Mouse (Mus musculus) lung, postnatal 0 days (tissue): ENCODE data around the gene Maob. TPM values are rescaled to one million over a fixed set of nuclear protein-coding genes. Genes with fewer than 3 reads are reported as not detected.

Source experiments
- ATAC-seq: fragments of 200-750 bp; cut with Nextera tagmentation; 2 replicates; pipeline ENCODE4 v1.8.0; 2017; ENCODE audit warnings: moderate library complexity
- DNase-seq: peaks from one replicate; pipeline ENCODE4 v3.0.0-alpha.2; 2016; ENCODE audit warnings: low spot score
- H3K27ac ChIP-seq: fragments of 300-500 bp; sonication (generic); 2 replicates; pipeline ENCODE4 v1.5.1; 2014; ENCODE audit warnings: antibody characterized with exemption, mild to moderate bottlenecking, low read length, mixed read lengths
- H3K27me3 ChIP-seq: fragments of 300-500 bp; sonication (generic); replicated peaks from 2 replicates; pipeline ENCODE4 v1.6.1; 2014; ENCODE audit warnings: low read length, mixed read lengths; ENCODE audit not compliant: insufficient read depth
- H3K36me3 ChIP-seq: fragments of 300-500 bp; sonication (generic); 2 replicates; pipeline ENCODE4 v1.6.1; 2014; ENCODE audit warnings: low read length, mixed read lengths; ENCODE audit not compliant: insufficient read depth
- H3K4me1 ChIP-seq: fragments of 300-500 bp; sonication (generic); 2 replicates; pipeline ENCODE4 v1.6.1; 2014; ENCODE audit warnings: antibody characterized with exemption, low read depth, low read length, mixed read lengths; ENCODE audit not compliant: insufficient read depth
- H3K4me2 ChIP-seq: fragments of 300-500 bp; sonication (generic); replicated peaks from 2 replicates; pipeline ENCODE4 v1.6.1; 2014; ENCODE audit warnings: low read depth, mild to moderate bottlenecking, low read length, moderate library complexity, mixed read lengths
- H3K4me3 ChIP-seq: fragments of 300-500 bp; sonication (generic); 2 replicates; pipeline ENCODE4 v1.5.1; 2014; ENCODE audit warnings: low read depth, low read length
- H3K9ac ChIP-seq: fragments of 300-500 bp; sonication (generic); replicated peaks from 2 replicates; pipeline ENCODE4 v1.6.1; 2014; ENCODE audit warnings: low read depth, mild to moderate bottlenecking
- H3K9me3 ChIP-seq: fragments of 300-500 bp; sonication (generic); 2 replicates; pipeline ENCODE4 v1.6.1; 2016; ENCODE audit warnings: low read length, mixed read lengths
- CTCF ChIP-seq: IDR thresholded peaks from 2 replicates; pipeline ENCODE4 v1.5.1; 2016; ENCODE audit warnings: antibody characterized with exemption, mild to moderate bottlenecking
- EP300 ChIP-seq: IDR thresholded peaks from 2 replicates; pipeline ENCODE4 v1.6.1; 2016; ENCODE audit warnings: antibody characterized with exemption, mild to moderate bottlenecking, control low read depth
- WGBS: fragments of 180-500 bp; shearing (Covaris S2); extraction: QIAGEN DNeasy Blood & Tissue Kit; methylation state at CpG from one replicate; pipeline ENCODE4 v1.1.7; 2014; 5-methylcytosine and 5-hydroxymethylcytosine counted together
- polyA plus RNA-seq: library from polyadenylated mRNA; unstranded; fragments of >200 nt; fragmentation: Nextera tagmentation; extraction: Ambion mirVana; gene quantifications from 2 replicates; pipeline ENCODE4 v1.2.1, GENCODE M21; 2015

Maob gene
- polyA plus RNA-seq = 29.1 and 44.2 TPM in 2 replicates

DNA sequence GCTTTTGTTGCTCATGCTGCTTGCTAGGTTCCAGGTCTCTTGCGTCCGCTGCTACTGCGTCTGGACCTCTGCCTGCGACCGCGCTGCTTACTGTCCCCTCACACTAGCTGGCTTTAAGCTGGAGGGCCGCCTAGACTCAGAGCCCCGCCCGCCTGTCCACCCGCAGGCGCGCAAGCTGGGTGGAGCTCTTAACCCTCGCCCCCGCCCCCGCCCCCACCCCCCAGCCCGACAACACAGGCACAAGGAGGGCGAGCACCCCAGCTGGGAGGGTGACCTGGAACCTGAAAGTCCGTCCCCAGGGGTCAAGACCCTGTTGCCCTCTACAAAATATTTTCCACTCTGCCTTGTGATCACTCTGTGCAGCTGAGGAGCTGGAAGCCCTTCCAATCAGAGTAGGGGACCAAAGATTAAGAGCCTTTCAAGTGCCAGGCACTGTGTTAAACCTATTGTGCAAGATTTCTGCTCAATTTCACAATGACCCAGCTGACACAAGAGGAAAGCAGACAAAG, at the start of gene Maob:
TSS of gene Maob (minus strand) at position 106 of the 509 bp plus-strand sequence.
- Histone ChIP-seq H3K4me3 (peak within 1 kb of the TSS; percentile 28), H3K4me2 (peak within 1 kb of the TSS; percentile 47), H3K36me3 (no peaks in the 10 kb centered on the region), H3K27me3 (no peaks in the 10 kb centered on the region), H3K27ac (0 out of 2 replicates have a peak within 1 kb of the TSS, but pooled peaks have one; percentile 26), H3K9me3 (no peaks in the 10 kb centered on the region), H3K4me1 (no peaks in the 10 kb centered on the region), H3K9ac (no peak within 1 kb of the TSS; the same call in 1 of the 2 replicates)
- ATAC-seq (peak; percentile 94), DNase-seq (peak; percentile 84)
- TF ChIP-seq EP300 (peak; percentile 22; the same call in 1 of the 2 replicates), CTCF (no peak)
- 11% methylated on average over 17 of the region's 18 CpGs for WGBS

DNA sequence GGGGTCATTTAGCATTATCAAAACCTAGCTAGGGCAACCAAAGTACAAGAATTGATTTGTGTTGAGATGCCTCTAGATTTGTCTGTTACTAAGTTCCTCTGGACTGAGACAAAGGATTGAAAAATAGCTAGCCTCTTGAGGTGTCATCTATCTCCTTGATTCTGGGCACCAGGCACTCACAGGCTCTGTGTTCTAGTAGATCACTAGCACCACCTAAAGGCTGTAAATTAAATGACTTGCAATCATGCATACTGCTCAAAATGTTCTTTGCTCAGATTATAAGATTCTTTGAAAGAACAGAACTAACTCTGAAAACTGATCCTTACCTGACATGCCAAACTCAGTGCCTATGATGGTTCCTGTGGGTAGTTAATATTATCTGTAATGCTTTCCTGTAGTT, 43.1 kb upstream of the Maob start:
- Histone ChIP-seq H3K4me2 (no peak overlapping the region), H3K27me3 (no peaks in the 10 kb centered on the region), H3K4me1 (no peaks in the 10 kb centered on the region), H3K9me3 (no peaks in the 10 kb centered on the region), H3K36me3 (no peaks in the 10 kb centered on the region), H3K4me3 (no peak overlapping the region), H3K27ac (no peak overlapping the region), H3K9ac (no peak overlapping the region)
- peak; percentile 23 for DNase-seq
- TF ChIP-seq EP300 (no peak), CTCF (peak; percentile 69)
- no peak for ATAC-seq

DNA sequence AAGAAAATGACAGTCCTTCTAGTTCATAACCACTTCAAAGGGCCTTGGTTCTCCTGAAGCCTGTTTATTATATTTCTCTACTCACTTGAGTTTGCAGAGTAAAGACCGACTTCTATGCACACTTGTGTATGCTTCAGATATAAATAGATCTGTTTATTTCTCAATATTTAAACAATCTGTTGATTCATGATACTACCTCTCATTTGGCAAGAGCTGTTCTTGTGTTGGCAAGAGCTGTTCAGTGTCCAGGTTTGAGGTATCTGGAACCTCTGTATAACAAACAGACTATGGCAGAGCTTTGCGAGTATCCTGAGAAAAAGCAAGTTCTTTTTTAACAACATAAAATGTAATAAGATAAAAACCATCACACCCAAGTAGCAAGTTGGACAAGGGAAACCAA, 28.9 kb upstream of the Maob start:
- H3K27me3 ChIP-seq = no peaks in the 10 kb centered on the region
- no peak overlapping the region for H3K4me2 ChIP-seq
- H3K9ac ChIP-seq = no peak overlapping the region
- no peaks in the 10 kb centered on the region for H3K36me3 ChIP-seq
- H3K27ac ChIP-seq = no peak overlapping the region
- DNase-seq (no peak), ATAC-seq (no peak)
- no peaks in the 10 kb centered on the region for H3K4me1 ChIP-seq
- H3K9me3 ChIP-seq = no peaks in the 10 kb centered on the region
- WGBS = 56% methylated on average over 2 of the region's 2 CpGs
- H3K4me3 ChIP-seq = no peak overlapping the region
- TF ChIP-seq EP300 (no peak), CTCF (no peak)

DNA sequence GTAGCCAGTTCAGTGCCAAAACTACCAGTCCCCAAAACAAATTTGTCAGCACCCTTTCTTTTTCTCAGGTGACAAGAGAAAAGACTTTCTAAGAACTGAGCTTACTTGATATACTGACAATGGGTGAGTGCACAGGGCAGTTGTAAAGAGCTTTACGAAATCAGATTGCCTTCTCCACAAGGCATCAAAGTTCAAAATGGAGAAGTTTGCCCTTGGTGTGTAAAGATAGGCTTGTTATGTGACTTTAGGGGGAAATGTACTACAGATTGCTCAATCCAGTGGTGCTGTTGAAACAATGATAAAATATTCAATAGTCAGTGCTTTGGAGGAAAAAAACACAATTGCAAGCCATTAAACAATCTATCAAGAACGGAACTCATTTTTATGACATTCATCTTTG, 24.3 kb upstream of the Maob start:
- TF ChIP-seq CTCF = no peak
- no peaks in the 10 kb centered on the region for H3K27me3 ChIP-seq
- WGBS = 47% methylated on average over 2 of the region's 2 CpGs
- H3K27ac ChIP-seq = no peak overlapping the region
- no peak overlapping the region for H3K4me2 ChIP-seq
- no peaks in the 10 kb centered on the region for H3K9me3 ChIP-seq
- ATAC-seq (no peak), DNase-seq (no peak)
- H3K4me1 ChIP-seq = no peaks in the 10 kb centered on the region
- H3K36me3 ChIP-seq = no peaks in the 10 kb centered on the region
- H3K4me3 ChIP-seq = no peak overlapping the region
- H3K9ac ChIP-seq = no peak overlapping the region

DNA sequence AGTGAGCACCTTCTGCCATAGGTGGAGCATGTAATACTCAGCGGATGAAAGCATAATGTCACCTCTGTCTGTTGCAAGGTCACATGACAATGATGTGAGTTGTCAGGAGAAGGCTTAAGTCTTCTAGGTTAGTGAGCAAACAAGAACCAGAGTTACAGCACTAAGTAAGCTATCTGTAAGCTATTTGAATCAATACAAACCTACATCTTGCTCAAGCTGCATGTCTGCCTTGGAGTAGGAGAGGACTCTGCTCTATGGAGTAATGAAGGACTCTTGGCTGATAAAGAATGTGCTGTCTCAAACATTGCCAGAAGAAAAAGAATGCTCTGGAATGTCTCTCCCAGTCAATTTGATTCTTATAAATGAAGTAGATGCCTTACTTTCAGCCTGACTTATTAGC, 20.1 kb upstream of the Maob start:
- WGBS = 75% methylated on average over 1 of the region's 1 CpGs
- H3K27me3 ChIP-seq = no peaks in the 10 kb centered on the region
- H3K9me3 ChIP-seq = no peaks in the 10 kb centered on the region
- H3K9ac ChIP-seq = no peak overlapping the region
- H3K4me3 ChIP-seq = no peak overlapping the region
- H3K4me1 ChIP-seq = no peaks in the 10 kb centered on the region
- H3K4me2 ChIP-seq = no peak overlapping the region
- DNase-seq (no peak), ATAC-seq (no peak)
- H3K27ac ChIP-seq = no peak overlapping the region
- TF ChIP-seq EP300 (no peak), CTCF (no peak)
- H3K36me3 ChIP-seq = no peaks in the 10 kb centered on the region

DNA sequence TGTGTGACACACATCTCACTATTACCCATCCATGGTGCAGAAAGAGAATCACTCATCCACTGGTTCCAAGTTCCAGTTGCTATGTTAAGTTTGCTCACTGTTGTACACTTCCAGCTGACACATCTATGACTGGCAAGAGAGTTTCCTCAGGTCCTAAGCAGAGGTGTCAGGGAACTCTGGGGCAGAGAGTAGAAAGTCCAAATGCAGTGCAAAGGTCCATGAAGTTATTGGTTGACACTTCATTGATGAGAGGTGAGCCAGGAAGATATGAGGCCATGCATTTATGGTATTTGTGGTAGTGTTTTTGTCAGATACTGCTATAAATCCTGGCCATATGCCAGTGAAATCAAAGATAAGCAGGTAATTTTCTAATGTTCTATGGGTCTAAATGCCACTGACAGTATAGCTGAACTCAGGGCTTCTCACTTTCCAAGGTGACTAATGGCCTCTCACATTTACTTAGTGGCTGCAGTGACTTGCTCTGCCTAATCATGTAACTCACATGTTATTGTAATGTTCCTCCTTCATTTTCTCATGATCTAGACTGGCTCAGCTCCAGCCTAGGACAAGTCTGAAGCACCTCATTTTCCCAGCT, 19.4 kb upstream of the Maob start:
- Histone ChIP-seq H3K9ac (no peak overlapping the region), H3K4me2 (no peak overlapping the region), H3K36me3 (no peaks in the 10 kb centered on the region), H3K9me3 (no peaks in the 10 kb centered on the region), H3K4me3 (no peak overlapping the region), H3K4me1 (no peaks in the 10 kb centered on the region), H3K27ac (no peak overlapping the region), H3K27me3 (no peaks in the 10 kb centered on the region)
- TF ChIP-seq CTCF = no peak
- no peak for TF ChIP-seq EP300
- DNase-seq (no peak), ATAC-seq (no peak)

DNA sequence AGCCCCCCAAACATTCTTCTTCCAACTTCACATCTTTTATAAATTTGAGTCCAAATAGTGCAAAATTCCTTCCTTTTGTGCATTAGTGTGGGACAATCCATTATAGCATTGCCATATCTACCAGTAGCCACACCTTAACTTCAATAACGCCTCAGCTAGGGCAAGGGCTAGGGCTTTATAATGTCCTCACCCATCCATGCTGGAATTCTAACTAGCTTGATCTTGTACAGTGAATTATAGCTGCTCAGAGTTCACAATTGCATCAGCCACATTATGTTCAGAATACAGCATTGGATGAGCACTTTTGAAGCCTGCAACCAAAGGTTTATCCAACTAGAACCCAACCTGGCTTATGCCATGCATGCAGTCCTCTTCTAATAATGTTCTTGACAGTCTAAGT, 8.9 kb upstream of the Maob start:
- TF ChIP-seq EP300 (no peak), CTCF (no peak)
- DNase-seq = no peak
- WGBS = 79% methylated on average over 1 of the region's 1 CpGs

More for the DNA sequence above, 8.9 kb upstream of the Maob start:
- Histone ChIP-seq H3K9me3 (no peaks in the 10 kb centered on the region), H3K9ac (no peak overlapping the region), H3K36me3 (no peaks in the 10 kb centered on the region), H3K4me2 (no peak overlapping the region), H3K4me1 (no peaks in the 10 kb centered on the region), H3K4me3 (no peak overlapping the region), H3K27me3 (no peaks in the 10 kb centered on the region), H3K27ac (no peak overlapping the region)
- ATAC-seq = no peak
